Mouse (Mus musculus) stomach, embryonic 15.5 days (tissue): ENCODE data around the gene Tead1. TPM values are rescaled to one million over a fixed set of nuclear protein-coding genes. Genes with fewer than 3 reads are reported as not detected.

Experiments used
- ATAC-seq: fragments of 200-750 bp; cut with Nextera tagmentation; 2 replicates; pipeline ENCODE4 v1.8.0; 2017; ENCODE audit warnings: low read depth, moderate number of reproducible peaks, moderate TSS enrichment; ENCODE audit not compliant: insufficient read depth, low FRiP score
- H3K27ac ChIP-seq: fragments of 300-500 bp; sonication (generic); 2 replicates; pipeline ENCODE4 v1.5.1; 2015; ENCODE audit warnings: mild to moderate bottlenecking, inconsistent platforms
- H3K27me3 ChIP-seq: fragments of 300-500 bp; sonication (generic); replicated peaks from 2 replicates; pipeline ENCODE4 v1.6.1; 2015; ENCODE audit warnings: inconsistent platforms
- H3K36me3 ChIP-seq: fragments of 300-500 bp; sonication (generic); 2 replicates; pipeline ENCODE4 v1.6.1; 2015; ENCODE audit warnings: inconsistent platforms
- H3K4me1 ChIP-seq: fragments of 300-500 bp; sonication (generic); 2 replicates; pipeline ENCODE4 v1.6.1; 2015; ENCODE audit warnings: inconsistent platforms
- H3K4me2 ChIP-seq: fragments of 300-500 bp; sonication (generic); 2 replicates; pipeline ENCODE4 v1.6.1; 2015; ENCODE audit warnings: mild to moderate bottlenecking, inconsistent platforms
- H3K4me3 ChIP-seq: fragments of 300-500 bp; sonication (generic); replicated peaks from 2 replicates; pipeline ENCODE4 v1.5.1; 2015; ENCODE audit warnings: inconsistent platforms
- H3K9ac ChIP-seq: fragments of 300-500 bp; sonication (generic); 2 replicates; pipeline ENCODE4 v1.6.1; 2015; ENCODE audit warnings: inconsistent platforms
- H3K9me3 ChIP-seq: fragments of 300-500 bp; sonication (generic); 2 replicates; pipeline ENCODE4 v1.6.1; 2016; ENCODE audit warnings: inconsistent platforms
- WGBS: fragments of 180-500 bp; shearing (Covaris S2); methylation state at CpG from one replicate; pipeline ENCODE4 v1.1.7; 2015; 5-methylcytosine and 5-hydroxymethylcytosine counted together
- polyA plus RNA-seq: library from polyadenylated mRNA; unstranded; fragments of >200 nt; fragmentation: Nextera tagmentation; extraction: Ambion mirVana; gene quantifications from 2 replicates; pipeline ENCODE4 v1.2.1, GENCODE M21; 2015

Gene Tead1
- polyA plus RNA-seq: 25.7 and 30.2 TPM in 2 replicates

- H3K9me3 ChIP-seq: no peaks in the 10 kb centered on the region
- WGBS: under 1% methylated on average over 57 of the region's 57 CpGs
- H3K27ac ChIP-seq: peak within 1 kb of the TSS; percentile 99
- H3K4me2 ChIP-seq: peak within 1 kb of the TSS; percentile 83
- H3K4me3 ChIP-seq: peak within 1 kb of the TSS; percentile 84
- H3K4me1 ChIP-seq: peaks cover 6% of the 10 kb centered on the region; the same call in 1 of the 2 replicates
- ATAC-seq: peak; percentile 84
- peak within 1 kb of the TSS; percentile 92 for H3K9ac ChIP-seq
- no peaks in the 10 kb centered on the region for H3K27me3 ChIP-seq
- no peaks in the 10 kb centered on the region for H3K36me3 ChIP-seq
Measured at GRCm38 (mm10) chr7:112679171-112679512, at the start of gene Tead1. Gene Tead1 (plus strand): TSS chr7:112679318.

- Histone ChIP-seq H3K4me2 (no peak overlapping the region), H3K36me3 (no peaks in the 10 kb centered on the region), H3K4me3 (no peak overlapping the region), H3K27me3 (no peaks in the 10 kb centered on the region), H3K27ac (no peak overlapping the region), H3K9me3 (no peaks in the 10 kb centered on the region), H3K4me1 (no peaks in the 10 kb centered on the region), H3K9ac (no peak overlapping the region)
- 79% methylated on average over 10 of the region's 10 CpGs for WGBS
- no peak for ATAC-seq
Measured at GRCm38 (mm10) chr7:112634505-112635213, 44.5 kb upstream of the Tead1 start.

GRCm38 (mm10) chr7:112635936-112636335 lies 43.2 kb upstream of the Tead1 start:
- Histone ChIP-seq H3K27ac (no peak overlapping the region), H3K9me3 (no peaks in the 10 kb centered on the region), H3K4me3 (no peak overlapping the region), H3K27me3 (no peaks in the 10 kb centered on the region), H3K4me1 (no peaks in the 10 kb centered on the region), H3K9ac (no peak overlapping the region), H3K4me2 (no peak overlapping the region), H3K36me3 (no peaks in the 10 kb centered on the region)
- 95% methylated on average over 2 of the region's 2 CpGs for WGBS
- no peak for ATAC-seq

GRCm38 (mm10) chr7:112643866-112644543 lies 35.1 kb upstream of the Tead1 start:
- Histone ChIP-seq H3K9me3 (no peaks in the 10 kb centered on the region), H3K27ac (no peak overlapping the region), H3K4me2 (no peak overlapping the region), H3K36me3 (no peaks in the 10 kb centered on the region), H3K27me3 (no peaks in the 10 kb centered on the region), H3K4me1 (no peaks in the 10 kb centered on the region), H3K4me3 (no peak overlapping the region), H3K9ac (no peak overlapping the region)
- WGBS: 84% methylated on average over 6 of the region's 6 CpGs
- no peak for ATAC-seq

- no peaks in the 10 kb centered on the region for H3K4me1 ChIP-seq
- ATAC-seq: no peak
- H3K4me3 ChIP-seq: no peak overlapping the region
- H3K27me3 ChIP-seq: no peaks in the 10 kb centered on the region
- no peaks in the 10 kb centered on the region for H3K9me3 ChIP-seq
- H3K4me2 ChIP-seq: no peak overlapping the region
- WGBS: 75% methylated on average over 6 of the region's 6 CpGs
- no peak overlapping the region for H3K9ac ChIP-seq
- no peaks in the 10 kb centered on the region for H3K36me3 ChIP-seq
- no peak overlapping the region for H3K27ac ChIP-seq
Measured at GRCm38 (mm10) chr7:112644701-112645100, 34.4 kb upstream of the Tead1 start.

GRCm38 (mm10) chr7:112645724-112646123 lies 33.4 kb upstream of the Tead1 start:
- Histone ChIP-seq H3K9me3 (no peaks in the 10 kb centered on the region), H3K9ac (no peak overlapping the region), H3K4me1 (no peaks in the 10 kb centered on the region), H3K27ac (no peak overlapping the region), H3K4me3 (no peak overlapping the region), H3K36me3 (no peaks in the 10 kb centered on the region), H3K27me3 (no peaks in the 10 kb centered on the region), H3K4me2 (no peak overlapping the region)
- no peak for ATAC-seq
- WGBS: 70% methylated on average over 2 of the region's 2 CpGs

- Histone ChIP-seq H3K9ac (no peak overlapping the region), H3K9me3 (no peaks in the 10 kb centered on the region), H3K4me2 (no peak overlapping the region), H3K27me3 (no peaks in the 10 kb centered on the region), H3K4me3 (no peak overlapping the region), H3K4me1 (no peaks in the 10 kb centered on the region), H3K27ac (no peak overlapping the region), H3K36me3 (no peaks in the 10 kb centered on the region)
- 83% methylated on average over 4 of the region's 4 CpGs for WGBS
- no peak for ATAC-seq
Measured at GRCm38 (mm10) chr7:112647417-112647816, 31.7 kb upstream of the Tead1 start.

- peak; percentile 82 for ATAC-seq
- 18% methylated on average over 9 of the region's 9 CpGs for WGBS
- Histone ChIP-seq H3K4me3 (no peak overlapping the region), H3K27ac (peak overlapping the region; percentile 48; the same call in 1 of the 2 replicates), H3K27me3 (no peaks in the 10 kb centered on the region), H3K9me3 (no peaks in the 10 kb centered on the region), H3K36me3 (no peaks in the 10 kb centered on the region), H3K9ac (no peak overlapping the region), H3K4me2 (no peak overlapping the region), H3K4me1 (peaks cover 11% of the 10 kb centered on the region; the same call in 1 of the 2 replicates)
Measured at GRCm38 (mm10) chr7:112656141-112656662, 22.9 kb upstream of the Tead1 start.

- peaks cover 15% of the 10 kb centered on the region for H3K4me1 ChIP-seq
- no peaks in the 10 kb centered on the region for H3K9me3 ChIP-seq
- no peak overlapping the region for H3K9ac ChIP-seq
- H3K27me3 ChIP-seq: no peaks in the 10 kb centered on the region
- WGBS: 88% methylated on average over 3 of the region's 3 CpGs
- no peaks in the 10 kb centered on the region for H3K36me3 ChIP-seq
- H3K4me2 ChIP-seq: no peak overlapping the region
- ATAC-seq: no peak
- no peak overlapping the region for H3K4me3 ChIP-seq
- H3K27ac ChIP-seq: no peak overlapping the region
Measured at GRCm38 (mm10) chr7:112658939-112659338, 20.2 kb upstream of the Tead1 start.

- no peak overlapping the region for H3K4me3 ChIP-seq
- H3K27ac ChIP-seq: no peak overlapping the region
- no peaks in the 10 kb centered on the region for H3K36me3 ChIP-seq
- H3K4me1 ChIP-seq: peaks cover 15% of the 10 kb centered on the region
- no peak overlapping the region for H3K4me2 ChIP-seq
- no peaks in the 10 kb centered on the region for H3K27me3 ChIP-seq
- WGBS: 47% methylated on average over 5 of the region's 5 CpGs
- no peaks in the 10 kb centered on the region for H3K9me3 ChIP-seq
- H3K9ac ChIP-seq: no peak overlapping the region
- no peak for ATAC-seq
Measured at GRCm38 (mm10) chr7:112659816-112660215, 19.3 kb upstream of the Tead1 start.

GRCm38 (mm10) chr7:112660325-112660724 lies 18.8 kb upstream of the Tead1 start:
- Histone ChIP-seq H3K4me2 (no peak overlapping the region), H3K9me3 (no peaks in the 10 kb centered on the region), H3K36me3 (no peaks in the 10 kb centered on the region), H3K4me1 (peaks cover 15% of the 10 kb centered on the region), H3K27ac (no peak overlapping the region), H3K9ac (no peak overlapping the region), H3K27me3 (no peaks in the 10 kb centered on the region), H3K4me3 (no peak overlapping the region)
- ATAC-seq: peak; percentile 57
- WGBS: 35% methylated on average over 1 of the region's 1 CpGs
